Mouse (Mus musculus) embryonic fibroblast, embryonic 13.5 days (primary cell): ENCODE data around the gene Habp4.

Experiments
- CTCF ChIP-seq: IDR thresholded peaks from 2 replicates; pipeline ENCODE4 v1.5.1; 2011; ENCODE audit warnings: mild to moderate bottlenecking, control low read depth, low read length, moderate library complexity, borderline replicate concordance; ENCODE audit not compliant: insufficient read depth
- POLR2A ChIP-seq: IDR thresholded peaks from 2 replicates; pipeline ENCODE4 v1.6.1; 2011; ENCODE audit warnings: low read depth, mild to moderate bottlenecking, control low read depth, low read length, moderate library complexity

GRCm38 (mm10) chr13:64129616-64130375 lies 31.8 kb upstream of the Habp4 start:
- TF ChIP-seq POLR2A (peak; percentile 43; the same call in 1 of the 2 replicates), CTCF (peak; percentile 59; the same call in 1 of the 2 replicates)
